Mouse (Mus musculus) left cerebral cortex, postnatal 25 days (tissue): ENCODE data around the gene Banf2. TPM values are rescaled to one million over a fixed set of nuclear protein-coding genes. Genes with fewer than 3 reads are reported as not detected.

ENCODE experiments used
- DNase-seq, 2 experiments: peaks; one replicate each; pipeline ENCODE4 v3.0.0; 2022; ENCODE audit warnings: low spot score in 2 of 2, mixed read lengths in 1 of 2
- intact Hi-C: fragments of 180-260 bp; cut with DNase I; formaldehyde crosslinking; loops from one replicate; pipeline ENCODE4 v1.15.1; 2025
- total RNA-seq, 2 experiments: library from RNA; stranded (reverse); gene quantifications; 2 replicates each; pipeline ENCODE4 v1.2.3; 2021

Banf2 gene
- total RNA-seq = not detected

- no peak for DNase-seq
Measured at GRCm38 (mm10) chr2:144032664-144033063, at the start of gene Banf2. Banf2 (plus strand) TSS chr2:144033059.

GRCm38 (mm10) chr2:143983482-143983881 is 49.4 kb upstream of the Banf2 start:
- no peak for DNase-seq
- intact Hi-C loops = loop anchor here (5.0 kb wide), 2 partner anchors 116 to 229 kb away; no protein-coding TSS in a partner anchor

More at GRCm38 (mm10) chr2:144032664-144033063, at the start of gene Banf2:
- intact Hi-C loops = no loop called here

GRCm38 (mm10) chr2:143987485-143987884 is 45.4 kb upstream of the Banf2 start:
- intact Hi-C loops = no loop called here
- DNase-seq = peak in 1 of 2 experiments; percentile 28

- intact Hi-C loops = no loop called here
- DNase-seq = no peak
Measured at GRCm38 (mm10) chr2:143988016-143988415, 44.8 kb upstream of the Banf2 start.

GRCm38 (mm10) chr2:143990997-143991396 is 41.9 kb upstream of the Banf2 start:
- intact Hi-C loops = no loop called here
- DNase-seq = peak in 1 of 2 experiments; percentile 18

- intact Hi-C loops = no loop called here
- no peak for DNase-seq
Measured at GRCm38 (mm10) chr2:143991964-143992672, 40.7 kb upstream of the Banf2 start.

GRCm38 (mm10) chr2:143992977-143993376 is 39.9 kb upstream of the Banf2 start:
- no peak for DNase-seq
- intact Hi-C loops = no loop called here

GRCm38 (mm10) chr2:144002229-144002984 is 30.5 kb upstream of the Banf2 start:
- intact Hi-C loops = no loop called here
- DNase-seq = no peak

- DNase-seq = no peak
- intact Hi-C loops = no loop called here
Measured at GRCm38 (mm10) chr2:144003544-144003943, 29.3 kb upstream of the Banf2 start.

GRCm38 (mm10) chr2:144005166-144005955 is 27.5 kb upstream of the Banf2 start:
- DNase-seq = no peak
- intact Hi-C loops = no loop called here

- intact Hi-C loops = no loop called here
- no peak for DNase-seq
Measured at GRCm38 (mm10) chr2:144006686-144007085, 26.2 kb upstream of the Banf2 start.

- intact Hi-C loops = no loop called here
- no peak for DNase-seq
Measured at GRCm38 (mm10) chr2:144007211-144007610, 25.6 kb upstream of the Banf2 start.

- no peak for DNase-seq
- intact Hi-C loops = no loop called here
Measured at GRCm38 (mm10) chr2:144009081-144009480, 23.8 kb upstream of the Banf2 start.

GRCm38 (mm10) chr2:144009551-144010281 is 23.1 kb upstream of the Banf2 start:
- intact Hi-C loops = loop anchor here (2.0 to 10.0 kb wide), 3 partner anchors 155 to 261 kb away; partner anchors contain the start of genes Mgme1 and Snx5
- peak; percentile 16 to 47 for DNase-seq

- DNase-seq = peak in 1 of 2 experiments; percentile 42
- intact Hi-C loops = loop anchor here (2.0 to 10.0 kb wide), 3 partner anchors 154 to 260 kb away; partner anchors contain the start of genes Mgme1 and Snx5
Measured at GRCm38 (mm10) chr2:144010282-144011044, 22.4 kb upstream of the Banf2 start.

- DNase-seq = peak; percentile 98 to 100
- intact Hi-C loops = loop anchor here (2.0 to 10.0 kb wide), 3 partner anchors 154 to 260 kb away; partner anchors contain the start of genes Mgme1 and Snx5
Measured at GRCm38 (mm10) chr2:144011080-144011551, 21.7 kb upstream of the Banf2 start, which contains the start of gene Rrbp1. Rrbp1 (minus strand) TSS chr2:144011263.

- intact Hi-C loops = loop anchor here (5.0 to 10.0 kb wide), 2 partner anchors 151 to 203 kb away; no protein-coding TSS in a partner anchor
- no peak for DNase-seq
Measured at GRCm38 (mm10) chr2:144014051-144014450, 18.8 kb upstream of the Banf2 start.

GRCm38 (mm10) chr2:144014481-144014880 is 18.4 kb upstream of the Banf2 start:
- no peak for DNase-seq
- intact Hi-C loops = loop anchor here (5.0 to 10.0 kb wide), 2 partner anchors 150 to 203 kb away; no protein-coding TSS in a partner anchor
